Mouse (Mus musculus) heart, embryonic 11.5 days (tissue): ENCODE measurements around the gene Zfp39. TPM values are rescaled to one million over a fixed set of nuclear protein-coding genes. Genes with fewer than 3 reads are reported as not detected.

Experiments used
- polyA plus RNA-seq: library from polyadenylated mRNA; unstranded; fragments of >200 nt; fragmentation: Nextera tagmentation; extraction: Ambion mirVana; gene quantifications from 2 replicates; pipeline ENCODE4 v1.2.1, GENCODE M21; 2014

The Zfp39 gene
- polyA plus RNA-seq, 1 experiment from 2014 or later = 5.4 TPM

Other genes starting within 250 kb of the Zfp39 start
- not detected in 2 replicates for gene Olfr322, start 245.4 kb downstream of the Zfp39 start, polyA plus RNA-seq
- not detected in 2 replicates for gene Olfr320, start 223.1 kb downstream of the Zfp39 start, polyA plus RNA-seq
- gene Olfr319, start 205.1 kb downstream of the Zfp39 start, polyA plus RNA-seq = not detected in 2 replicates
- gene Olfr318, start 180.2 kb downstream of the Zfp39 start, polyA plus RNA-seq = not detected in 2 replicates
- not detected in 2 replicates for gene Olfr317, start 165.0 kb downstream of the Zfp39 start, polyA plus RNA-seq
- not detected in 2 replicates for gene Olfr316, start 151.5 kb downstream of the Zfp39 start, polyA plus RNA-seq
- gene Olfr315, start 131.0 kb downstream of the Zfp39 start, polyA plus RNA-seq = not detected in 2 replicates
- not detected in 2 replicates for gene Olfr314, start 121.3 kb downstream of the Zfp39 start, polyA plus RNA-seq
- gene Fam183b, start 102.3 kb downstream of the Zfp39 start, polyA plus RNA-seq = 0.52 and 0.58 TPM in 2 replicates
- not detected in 2 replicates for gene Olfr313, start 89.2 kb downstream of the Zfp39 start, polyA plus RNA-seq
- not detected in 2 replicates for gene Olfr312, start 75.0 kb downstream of the Zfp39 start, polyA plus RNA-seq
- gene Olfr311, start 65.0 kb downstream of the Zfp39 start, polyA plus RNA-seq = 0.16 TPM in 1 of 2 replicates, not detected in the other
- gene Gm12258, start 57.1 kb downstream of the Zfp39 start, polyA plus RNA-seq = 5.1 and 5.7 TPM in 2 replicates
- 4.6 and 6.4 TPM in 2 replicates for gene 2810021J22Rik, start 37.0 kb downstream of the Zfp39 start, polyA plus RNA-seq
- 0.27 TPM in 1 of 2 replicates, not detected in the other for gene Btnl10, start 13.7 kb upstream of the Zfp39 start, polyA plus RNA-seq
- 172 and 192 TPM in 2 replicates for gene Rnf187, start 34.7 kb upstream of the Zfp39 start, polyA plus RNA-seq
- gene Hist3h2ba, start 44.7 kb upstream of the Zfp39 start, polyA plus RNA-seq = 6.4 and 8.4 TPM in 2 replicates
- gene Hist3h2a, start 50.5 kb upstream of the Zfp39 start, polyA plus RNA-seq = 22.5 and 23.3 TPM in 2 replicates
- gene Trim17, start 50.5 kb upstream of the Zfp39 start, polyA plus RNA-seq = 1.0 and 1.1 TPM in 2 replicates
- 26.1 and 27.5 TPM in 2 replicates for gene Trim11, start 73.9 kb upstream of the Zfp39 start, polyA plus RNA-seq
- gene Obscn, start 232.2 kb upstream of the Zfp39 start, polyA plus RNA-seq = 39.3 and 41.1 TPM in 2 replicates